Mouse (Mus musculus) right cerebral cortex, postnatal 25 days (tissue): ENCODE measurements at regions not wholly inside any gene's neighbourhood (a gene's known extent, or its start where the extent isn't known, plus 50 kb on each side); places are given as distances from the start of the nearest gene placed in this dataset.

ENCODE experiments used
- DNase-seq: peaks from one replicate; pipeline ENCODE4 v3.0.0; 2022

- no peak for DNase-seq
These were observed 415.9 kb upstream of the Rarb start for GRCm38 (mm10) chr14:17234898-17235297.

DNA sequence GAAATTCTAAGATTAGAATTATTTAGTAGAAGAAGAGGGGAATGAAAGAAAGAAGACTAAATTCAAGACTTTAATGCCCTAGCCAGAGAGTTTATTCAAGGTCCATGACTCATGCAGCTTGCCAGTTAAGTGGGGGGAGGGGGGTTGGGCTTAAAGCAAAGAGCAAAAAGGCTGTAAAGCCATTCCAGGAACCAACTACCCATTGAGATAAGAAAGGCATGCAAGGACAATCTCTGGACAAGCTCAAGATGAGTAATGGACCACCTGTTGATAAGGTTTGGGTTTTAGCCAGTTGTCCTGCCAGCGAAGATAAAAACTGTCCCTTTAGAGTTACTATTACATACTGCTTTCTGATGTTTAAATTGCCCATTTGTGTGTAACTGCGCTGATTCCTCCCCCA, 392.5 kb upstream of the Rarb start:
- no peak for DNase-seq

DNA sequence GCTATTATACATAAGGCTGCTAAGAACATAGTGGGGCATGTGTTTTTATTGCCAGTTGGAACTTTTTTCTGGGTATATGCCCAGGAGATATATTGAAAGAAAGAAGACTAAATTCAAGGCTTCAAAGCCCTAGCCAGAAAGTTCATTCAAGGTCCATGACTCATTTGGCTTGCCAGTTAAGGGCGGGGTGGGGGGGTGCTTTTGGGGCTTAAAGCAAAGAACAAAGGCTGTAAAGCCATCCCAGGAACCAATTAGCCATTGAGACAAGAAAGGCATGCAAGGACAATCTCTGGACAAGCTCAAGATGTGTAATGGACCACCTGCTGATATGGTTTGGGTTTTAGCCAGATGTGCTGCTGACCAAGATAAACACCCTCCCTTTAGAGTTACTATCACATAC, 386.7 kb upstream of the Rarb start:
- DNase-seq: no peak

DNA sequence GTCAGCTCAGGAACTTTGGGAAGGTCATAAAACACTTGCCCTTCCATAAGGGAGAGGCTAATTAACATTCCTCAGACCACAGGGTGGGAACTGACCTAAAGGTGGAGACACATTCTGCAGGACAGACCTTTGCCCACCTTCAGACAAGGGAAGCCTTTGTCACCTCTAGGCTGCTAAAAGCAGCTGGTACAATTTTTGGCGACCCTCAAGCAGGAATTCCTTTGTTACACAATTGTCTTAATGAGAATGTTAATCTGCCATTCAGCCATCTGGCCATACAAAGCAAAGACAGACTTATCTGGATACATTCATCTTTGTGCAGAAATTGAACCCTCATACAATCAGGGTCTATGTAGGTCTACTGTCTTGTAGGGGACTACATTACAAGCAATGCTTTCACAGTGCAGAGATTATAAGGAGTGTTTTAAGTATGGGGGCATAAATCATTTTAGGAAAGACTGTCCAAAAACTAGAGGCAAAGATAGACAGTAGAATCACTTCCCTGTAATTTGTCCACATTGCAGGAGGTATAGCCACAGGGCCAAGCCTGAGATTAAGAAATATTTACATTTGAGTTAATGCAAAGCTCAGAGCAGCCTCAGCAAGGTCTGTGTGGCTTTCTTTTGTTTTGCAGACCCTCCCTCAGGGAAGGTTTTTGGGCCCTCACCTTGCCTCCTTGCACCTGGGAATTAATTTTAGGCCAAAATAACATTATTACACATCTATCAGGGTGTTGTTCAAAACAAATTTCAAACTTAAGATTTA, 384.5 kb upstream of the Rarb start:
- no peak for DNase-seq

DNA sequence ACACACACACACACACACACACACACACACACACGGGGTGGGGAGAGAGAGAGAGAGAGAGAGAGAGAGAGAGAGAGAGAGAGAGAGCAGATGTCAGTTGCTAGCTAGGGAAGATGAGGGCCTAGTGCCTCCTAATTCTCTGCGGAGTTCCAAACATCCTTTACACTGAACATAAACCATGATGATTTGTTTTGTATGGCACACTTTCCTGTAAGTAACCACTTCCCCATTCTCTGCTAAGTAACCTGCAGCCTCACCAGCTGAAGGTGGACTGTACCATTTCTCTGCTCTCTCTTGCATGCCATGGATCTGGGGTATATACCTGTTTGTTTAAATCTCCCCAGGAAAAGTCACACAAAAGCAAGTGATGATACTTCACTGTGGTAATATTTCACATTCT, 374.0 kb upstream of the Rarb start:
- DNase-seq: no peak

GRCm38 (mm10) chr14:17173218-17173617, 354.3 kb upstream of the Rarb start:
- DNase-seq: no peak

DNA sequence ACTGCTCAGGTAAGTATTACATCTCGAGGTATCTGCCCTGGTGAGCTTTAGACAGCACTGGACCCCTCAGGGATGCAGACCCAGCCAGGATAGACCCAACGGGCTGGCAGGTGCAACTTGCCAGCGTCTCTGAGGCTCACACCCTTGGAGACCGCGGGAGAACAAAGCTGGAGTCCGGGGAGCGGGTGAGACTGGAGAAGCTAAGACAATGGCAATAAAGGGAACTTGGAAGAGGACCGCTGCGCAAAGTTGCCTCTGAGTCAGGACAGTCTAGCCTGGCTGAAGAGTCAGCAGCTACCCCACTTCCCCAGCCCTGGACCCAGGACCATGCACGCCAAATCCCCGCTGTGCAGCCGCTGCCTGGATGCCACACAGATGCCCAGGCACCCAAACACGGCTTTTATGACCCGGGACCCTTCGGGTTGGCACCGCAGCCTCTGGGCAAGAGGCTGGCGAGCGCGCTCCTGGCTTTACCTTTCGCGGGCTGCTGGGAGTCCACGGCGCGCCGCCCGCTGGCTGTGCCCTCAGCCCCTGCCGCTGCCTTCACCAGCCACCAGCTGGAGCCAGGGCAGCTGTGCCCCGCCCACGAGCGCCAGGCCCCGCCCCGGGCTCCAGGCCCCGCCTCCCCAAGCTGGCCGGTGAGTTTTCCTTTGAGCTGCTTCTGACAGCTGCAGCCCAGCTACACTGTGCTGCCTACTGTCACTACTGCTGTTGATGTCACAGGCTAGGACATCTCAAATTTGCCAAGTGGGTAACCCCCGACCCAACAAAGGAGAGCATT, 353.6 kb upstream of the Rarb start:
- DNase-seq: peak; percentile 13

- no peak for DNase-seq
These were observed 352.9 kb upstream of the Rarb start for GRCm38 (mm10) chr14:17171896-17172295.

DNA sequence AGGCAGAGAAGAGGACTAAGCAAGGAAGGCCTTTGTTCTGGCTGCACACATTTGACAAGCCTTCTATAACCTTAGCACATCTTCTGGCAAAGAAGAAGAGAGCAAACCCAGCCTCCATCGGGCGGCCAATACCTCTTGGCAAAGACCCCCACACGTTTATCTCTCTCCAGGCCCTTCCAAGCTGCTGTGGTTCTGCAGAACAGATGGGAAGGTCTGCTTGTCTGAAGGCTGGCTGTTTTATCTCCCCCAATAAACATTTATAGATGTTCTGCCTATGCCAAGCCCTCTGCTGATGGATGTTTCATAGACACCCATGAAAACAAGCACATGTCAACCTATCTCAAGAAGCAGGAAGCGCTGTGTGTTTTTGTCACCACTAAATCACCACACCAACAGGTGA, 339.4 kb upstream of the Rarb start:
- no peak for DNase-seq

GRCm38 (mm10) chr14:17156402-17156954, 337.5 kb upstream of the Rarb start:
- no peak for DNase-seq

DNA sequence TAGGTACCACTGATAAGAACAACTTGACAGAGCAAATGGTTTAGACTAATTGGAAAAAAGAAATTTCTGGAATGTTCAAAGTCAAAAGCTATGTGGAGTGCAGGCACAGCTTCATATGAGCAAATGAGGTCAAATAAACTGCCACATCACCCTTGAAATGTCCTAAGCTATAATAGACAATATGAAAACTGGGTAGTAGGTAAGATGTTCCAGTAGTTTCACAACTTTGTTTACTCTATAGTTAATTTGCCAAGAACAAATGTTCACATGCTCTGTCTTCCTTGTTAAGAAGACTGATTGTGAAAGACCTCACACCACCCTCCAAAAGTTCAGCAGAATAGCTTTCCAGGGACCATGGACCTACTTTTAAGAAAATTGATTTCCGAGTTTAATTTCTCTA, 301.7 kb upstream of the Rarb start:
- no peak for DNase-seq

GRCm38 (mm10) chr14:17106668-17107067, 287.7 kb upstream of the Rarb start:
- DNase-seq: no peak

DNA sequence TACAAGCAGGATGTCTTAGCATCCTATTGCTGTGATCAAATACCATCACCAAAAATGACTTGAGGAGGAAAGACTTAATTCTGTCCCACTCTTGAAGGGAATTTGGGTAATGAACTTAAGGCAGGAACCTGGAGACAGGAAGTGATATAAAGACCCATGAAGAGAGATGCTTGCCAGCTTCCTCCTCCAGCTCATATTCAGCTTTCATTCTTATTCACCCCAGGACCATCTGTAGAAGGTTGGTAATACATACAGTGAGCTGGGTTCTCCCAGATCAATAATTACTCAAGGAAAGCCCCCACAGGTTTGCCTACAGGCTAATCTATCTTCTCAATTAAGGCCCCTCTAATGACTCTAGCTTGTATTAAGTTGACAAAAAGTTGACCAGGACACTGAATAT, 283.5 kb upstream of the Rarb start:
- DNase-seq: no peak

DNA sequence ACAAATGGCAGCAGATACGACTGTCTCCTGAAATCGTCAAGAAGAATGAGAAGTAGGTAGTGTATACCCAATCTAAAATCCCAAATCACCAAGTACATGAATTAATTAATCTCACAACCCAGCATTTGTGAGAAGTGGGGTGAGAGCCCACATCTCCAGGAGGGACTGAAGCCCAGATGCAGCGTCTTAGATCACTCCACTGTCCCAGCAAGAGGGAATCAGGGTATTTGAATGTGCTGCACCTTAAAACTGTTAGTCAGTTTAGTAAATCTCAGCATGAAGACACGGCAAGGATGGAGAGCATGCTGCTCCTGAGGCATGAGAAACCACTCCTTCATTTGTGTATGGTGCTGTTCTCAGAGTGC, 271.6 kb upstream of the Rarb start:
- DNase-seq: no peak

DNA sequence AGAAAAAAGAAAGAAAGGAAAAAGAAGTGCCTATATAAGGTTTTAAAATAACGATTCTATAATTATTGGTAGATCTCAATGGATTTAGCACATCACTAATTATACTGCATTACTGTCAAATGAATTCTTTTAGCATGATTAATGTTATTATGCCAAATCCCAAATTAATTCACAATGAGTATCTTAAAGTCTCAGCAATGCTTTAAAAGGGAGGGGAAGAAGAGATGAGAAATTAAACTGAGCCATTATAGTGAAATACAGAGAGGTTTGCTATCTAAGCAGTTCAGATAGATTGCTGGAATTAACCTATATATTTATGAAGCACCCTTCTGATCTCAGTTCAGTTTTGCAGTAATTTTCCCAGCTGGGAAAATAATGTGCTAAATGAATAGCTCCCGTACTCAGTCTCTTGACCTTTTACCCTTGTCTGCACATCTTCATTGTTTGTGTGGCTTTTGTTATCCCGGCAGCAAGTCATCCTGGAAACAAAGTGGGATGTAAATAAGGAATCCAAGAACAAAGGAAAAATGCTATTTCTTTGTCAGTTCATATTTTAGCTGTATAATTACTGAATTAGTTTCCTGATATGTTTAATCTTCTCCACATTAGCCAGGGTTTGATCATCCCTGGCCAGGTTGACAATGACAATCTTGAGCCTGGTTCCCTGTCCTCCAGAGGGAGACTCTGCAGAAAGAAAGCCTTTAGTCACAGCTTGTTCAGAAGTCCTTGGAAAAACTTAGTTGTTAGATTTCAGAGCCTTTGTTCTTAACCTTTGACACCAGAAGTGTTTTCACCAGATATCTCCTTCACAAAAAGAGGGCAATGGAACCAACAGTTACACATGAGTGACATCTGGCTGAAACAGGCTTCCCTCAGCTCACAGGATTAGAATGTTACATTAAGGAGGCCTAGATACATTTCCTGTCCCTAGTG, 270.9 kb upstream of the Rarb start:
- DNase-seq: no peak

GRCm38 (mm10) chr14:17089089-17089634, 270.2 kb upstream of the Rarb start:
- no peak for DNase-seq

GRCm38 (mm10) chr14:17087828-17088227, 268.9 kb upstream of the Rarb start:
- DNase-seq: no peak

DNA sequence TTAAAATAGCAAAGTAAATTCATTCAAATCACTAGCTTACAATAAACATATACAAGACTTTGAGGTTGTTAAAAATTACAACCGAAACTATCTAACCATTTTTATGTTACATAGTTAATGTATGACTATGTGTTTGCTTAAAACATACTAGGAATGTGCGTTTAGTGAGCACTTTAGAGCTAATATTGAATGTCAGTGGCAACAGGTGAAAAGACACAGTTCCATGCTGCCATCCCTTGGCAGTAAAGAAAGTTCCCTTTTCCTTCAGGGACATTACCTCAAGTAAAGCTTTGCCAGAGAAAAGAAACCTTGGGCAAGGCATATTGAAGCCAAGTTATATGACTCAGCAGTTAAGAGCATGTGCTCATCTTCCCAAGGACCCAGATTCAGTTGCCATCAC, 265.0 kb upstream of the Rarb start:
- no peak for DNase-seq

DNA sequence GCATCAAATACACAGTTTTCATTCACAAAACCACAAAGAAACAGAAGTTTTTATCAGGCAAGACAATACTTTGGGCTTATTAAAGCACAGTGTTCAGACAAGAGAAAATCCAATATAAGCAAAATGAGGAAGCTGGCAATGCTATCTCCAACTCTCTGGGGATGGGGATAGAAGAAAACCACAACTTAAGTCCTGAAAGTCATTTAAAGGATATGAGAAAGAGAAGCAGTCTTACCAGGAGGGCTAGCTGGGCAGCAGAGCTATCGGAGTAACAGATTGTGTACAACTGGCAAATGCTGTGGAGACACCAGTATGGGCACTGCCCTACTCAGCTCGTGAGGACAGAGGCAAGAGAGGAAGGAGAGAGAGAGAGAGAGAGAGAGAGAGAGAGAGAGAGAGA, 262.9 kb upstream of the Rarb start:
- DNase-seq: no peak

DNA sequence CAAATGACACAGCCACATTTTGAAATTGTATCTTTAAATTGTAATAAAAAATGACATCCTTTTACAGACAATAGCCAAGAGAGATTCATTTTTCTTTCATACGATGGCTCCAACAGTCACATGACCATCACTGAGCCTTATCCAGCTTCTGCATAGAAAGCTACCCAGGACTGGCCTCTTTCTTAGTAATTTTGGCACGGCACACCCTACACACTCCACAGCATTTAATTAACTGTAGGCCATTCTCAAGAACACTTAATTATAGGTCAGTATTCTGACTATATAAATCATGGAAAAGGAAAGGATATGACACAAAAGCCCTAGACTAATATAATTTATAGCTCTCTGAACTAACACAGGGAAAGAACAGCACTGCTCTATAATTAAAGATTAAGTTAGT, 260.6 kb upstream of the Rarb start:
- DNase-seq: no peak

DNA sequence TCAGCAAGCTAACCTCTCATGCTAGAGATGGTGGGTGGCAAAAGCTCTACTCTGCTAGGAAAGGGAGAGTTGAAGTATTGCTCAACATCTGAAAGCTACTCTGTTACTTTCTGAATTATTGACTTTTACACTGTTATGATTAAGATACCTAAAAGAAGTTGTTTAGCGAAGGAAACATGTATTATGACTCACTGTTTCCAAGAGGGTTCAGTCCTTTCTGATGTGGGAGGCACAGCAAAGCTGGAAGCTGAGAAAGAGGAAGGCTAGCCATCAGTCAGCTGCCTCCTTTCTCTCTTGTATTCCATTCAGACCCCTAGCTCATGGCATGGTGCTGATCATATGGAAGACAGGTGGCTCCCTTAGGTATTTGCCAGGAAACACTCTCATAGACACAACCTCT, 242.4 kb upstream of the Rarb start:
- DNase-seq: no peak

DNA sequence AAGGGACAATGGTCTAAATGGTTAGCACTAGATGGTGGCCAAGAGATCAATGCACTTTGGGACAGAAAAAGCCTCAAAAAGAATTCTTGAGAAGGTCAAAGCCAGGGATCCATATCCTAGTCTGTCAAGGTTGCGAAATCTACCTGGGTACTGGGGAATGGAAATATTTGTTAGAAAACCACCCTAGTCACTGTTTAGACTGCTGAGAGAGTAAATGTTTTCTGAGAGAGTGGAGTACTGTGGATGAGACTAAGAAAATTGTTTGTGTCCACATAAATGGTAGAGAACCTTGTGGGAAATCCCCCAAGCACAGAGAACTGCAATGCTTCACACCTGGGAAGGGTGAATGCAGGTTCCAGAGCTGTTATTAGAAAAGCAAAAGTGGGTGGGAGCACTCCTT, 239.5 kb upstream of the Rarb start:
- DNase-seq: no peak

DNA sequence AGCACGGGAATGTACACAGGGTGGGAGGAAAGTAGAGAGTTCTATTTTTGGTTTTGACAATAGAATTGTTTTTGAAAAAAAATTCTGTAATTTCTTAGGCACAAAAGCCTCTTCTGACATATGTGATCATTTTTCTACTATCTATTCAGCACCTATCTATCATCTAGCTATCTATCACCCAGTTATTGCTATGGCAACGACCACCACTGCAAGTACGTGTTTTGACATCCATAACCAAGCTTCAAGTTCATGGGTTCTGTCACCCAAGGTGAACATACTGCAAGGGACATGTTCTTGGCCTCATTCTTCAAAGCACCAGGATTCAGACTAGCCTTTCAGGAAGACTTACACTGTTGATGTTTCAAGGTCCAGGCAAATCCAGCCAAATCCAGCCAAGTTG, 238.4 kb upstream of the Rarb start:
- no peak for DNase-seq
